ENCODE assay signal across 23 mouse cellular contexts in genomic region chr11:57621876-57622275, GRCm38 (mm10). TPM values are rescaled to one million over a fixed set of nuclear protein-coding genes. Genes with fewer than 3 reads are reported as not detected.
DNase-seq lines count a peak whose midpoint lies in the region; ATAC-seq and TF ChIP-seq lines count a peak whose summit lies in the region.
"Had no signal": no experiment of that assay in that cellular context is flagged by ENCODE, and none has a peak within 500 bp of the region (broad histone marks: within the 10 kb centered on the region; RNA-seq: fewer than 3 reads in every experiment).

No protein-coding gene starts in this region.

- H3K79me2 ChIP-seq in heart, adult 2 months (replicated peaks; ENCODE audit: control insufficient read depth, insufficient read depth, low read length), result no peaks in the 10 kb centered on the region

- 0 out of 2 replicates have a peak, but pooled peaks have one; percentile 10 for ATAC-seq in heart, embryonic 16.5 days (replicated peaks; ENCODE audit: extremely low read depth, insufficient read depth, low FRiP score)
- ATAC-seq in limb, embryonic 15.5 days (ENCODE audit: insufficient number of reproducible peaks, low FRiP score, low TSS enrichment, low read depth), result 0 out of 2 replicates have a peak, but pooled peaks have one; percentile 43
- ATAC-seq: forebrain, postnatal 0 days had no signal

- H3K27ac ChIP-seq in heart, embryonic 16.5 days (ENCODE audit: low read length), result no peak overlapping the region
- H3K27ac ChIP-seq in heart, adult 2 months, result no peak overlapping the region
- no peak overlapping the region for H3K27ac ChIP-seq in limb, embryonic 15.5 days
- H3K27ac ChIP-seq in limb, embryonic 10.5 days, result no peak overlapping the region
- H3K27ac ChIP-seq: embryonic facial prominence, embryonic 13.5 days; left cerebral cortex, adult 2 months; limb, embryonic 13.5 days; liver, embryonic 14.5 days; lung, embryonic 15.5 days; macrophage; neural tube, embryonic 12.5 days had no signal

- intact Hi-C loops in heart, adult 2 months (cut with DNase I), result no loop called here

- no peak overlapping the region for H3K9ac ChIP-seq in heart, embryonic 16.5 days (ENCODE audit: low read length)
- no peak overlapping the region for H3K9ac ChIP-seq in heart, adult 2 months (ENCODE audit: low read depth, low read length)
- H3K9ac ChIP-seq in limb, embryonic 15.5 days, result no peak overlapping the region
- H3K9ac ChIP-seq: embryonic facial prominence, embryonic 13.5 days; forebrain, postnatal 0 days; limb, embryonic 13.5 days; liver, embryonic 14.5 days; lung, embryonic 15.5 days; neural tube, embryonic 12.5 days had no signal

- H3K4me2 ChIP-seq in heart, embryonic 16.5 days (ENCODE audit: low read depth, low read length), result no peak overlapping the region
- no peak overlapping the region for H3K4me2 ChIP-seq in limb, embryonic 15.5 days
- H3K4me2 ChIP-seq: embryonic facial prominence, embryonic 13.5 days; heart, embryonic 11.5 days; limb, embryonic 13.5 days; lung, embryonic 15.5 days; midbrain, embryonic 11.5 days; neural tube, embryonic 12.5 days had no signal

- H3K9me3 ChIP-seq in heart, embryonic 16.5 days (replicated peaks; ENCODE audit: control insufficient read depth, low read length), result no peaks in the 10 kb centered on the region
- H3K9me3 ChIP-seq in limb, embryonic 15.5 days, result no peaks in the 10 kb centered on the region
- H3K9me3 ChIP-seq in limb, embryonic 10.5 days (replicated peaks), result no peaks in the 10 kb centered on the region
- H3K9me3 ChIP-seq: embryonic facial prominence, embryonic 13.5 days; G1E; limb, embryonic 13.5 days; lung, embryonic 15.5 days; neural tube, embryonic 12.5 days had no signal

- 0 out of 2 replicates have a peak, but pooled peaks cover 2% of the 10 kb centered on the region for H3K27me3 ChIP-seq in heart, embryonic 16.5 days (ENCODE audit: control insufficient read depth, insufficient read depth, low read length)
- no peaks in the 10 kb centered on the region for H3K27me3 ChIP-seq in heart, adult 2 months (ENCODE audit: control insufficient read depth, insufficient read depth, low read length)
- H3K27me3 ChIP-seq in limb, embryonic 15.5 days, result no peaks in the 10 kb centered on the region
- peaks cover 20% of the 10 kb centered on the region; the same call in 1 of the 2 replicates for H3K27me3 ChIP-seq in limb, embryonic 10.5 days (ENCODE audit: low read depth, poor library complexity, severe bottlenecking)
- H3K27me3 ChIP-seq: neural tube, embryonic 12.5 days had no signal

- TF ChIP-seq EP300 in heart, adult 2 months (IDR thresholded peaks at IDR 0.05; ENCODE audit: insufficient read depth, low read depth, low read length), result no peak

- no peak for TF ChIP-seq POLR2A in heart, adult 2 months (IDR thresholded peaks at IDR 0.05; ENCODE audit: insufficient read depth, low read depth, low read length)

- H3K36me3 ChIP-seq in heart, embryonic 16.5 days (ENCODE audit: control insufficient read depth, insufficient read depth), result no peaks in the 10 kb centered on the region
- no peaks in the 10 kb centered on the region for H3K36me3 ChIP-seq in heart, adult 2 months (ENCODE audit: control insufficient read depth, insufficient read depth, low read length)
- no peaks in the 10 kb centered on the region for H3K36me3 ChIP-seq in limb, embryonic 15.5 days
- H3K36me3 ChIP-seq in limb, embryonic 10.5 days, result no peaks in the 10 kb centered on the region
- H3K36me3 ChIP-seq: embryonic facial prominence, embryonic 13.5 days; G1E; limb, embryonic 13.5 days; lung, embryonic 15.5 days; neural tube, embryonic 12.5 days had no signal

- TF ChIP-seq CTCF in heart, adult 2 months (IDR thresholded peaks at IDR 0.05), result no peak

- no peak overlapping the region for H3K4me3 ChIP-seq in heart, embryonic 16.5 days (ENCODE audit: low read length)
- H3K4me3 ChIP-seq in heart, adult 2 months, result no peak overlapping the region
- H3K4me3 ChIP-seq in limb, embryonic 15.5 days, result no peak overlapping the region
- no peak overlapping the region for H3K4me3 ChIP-seq in limb, embryonic 10.5 days
- H3K4me3 ChIP-seq: embryonic facial prominence, embryonic 13.5 days; left cerebral cortex, adult 2 months; limb, embryonic 13.5 days; lung, embryonic 15.5 days; neural tube, embryonic 12.5 days had no signal

- H3K4me1 ChIP-seq in heart, embryonic 16.5 days (ENCODE audit: control insufficient read depth, insufficient read depth, low read length), result peaks cover 2% of the 10 kb centered on the region; the same call in 1 of the 2 replicates
- H3K4me1 ChIP-seq in heart, adult 2 months (ENCODE audit: control insufficient read depth, insufficient read depth, low read length), result peaks cover 2% of the 10 kb centered on the region; the same call in 1 of the 2 replicates
- H3K4me1 ChIP-seq in limb, embryonic 15.5 days, result peaks cover 14% of the 10 kb centered on the region
- peaks cover 10% of the 10 kb centered on the region for H3K4me1 ChIP-seq in limb, embryonic 10.5 days

- peak; percentile 61 to 76 for DNase-seq in adrenal gland, adult (ENCODE audit: inconsistent age in 2 of 2, low spot score in 1 of 2)
- DNase-seq in adrenal gland, adult 18-20 months (ENCODE audit: low spot score in 2 of 2), result no peak
- DNase-seq in heart, adult 2 months, result no peak
- DNase-seq in limb, embryonic 10.5 days (ENCODE audit: low spot score), result no peak
- DNase-seq in adrenal gland, postnatal 14 days, result peak; percentile 72
- no peak for DNase-seq in layer of hippocampus, postnatal 10 days (ENCODE audit: low spot score in 2 of 2)
- DNase-seq: cerebellum, adult 8-10 months; forebrain, postnatal 0 days; gastrocnemius, postnatal 36 days; kidney, adult 18-20 months; thymus, adult 2 months had no signal

RNA-seq across cellular contexts. Expression of gene Galnt10, which starts 23.4 kb away (rescaled TPM):
- 10 to 100 TPM; 32.0 to 57.3 TPM for total RNA-seq in adrenal gland, adult 18-20 months (2021)
- polyA plus RNA-seq in heart, embryonic 16.5 days (2015; fragmentation: Nextera tagmentation; extraction: Ambion mirVana), result 9.3 and 9.7 TPM in 2 replicates
- total RNA-seq in heart, adult 2 months (2021), result 1 to 10 TPM; 5.6 to 8.7 TPM
- 5.2 and 5.5 TPM in 2 replicates for polyA plus RNA-seq in heart, adult 2 months (2012; rRNA removed)
- polyA plus RNA-seq in limb, embryonic 15.5 days (2015; fragmentation: Nextera tagmentation; extraction: Ambion mirVana), result 30.5 and 36.5 TPM in 2 replicates
- polyA plus RNA-seq in limb, embryonic 10.5 days (2016; fragmentation: Nextera tagmentation; extraction: Ambion mirVana), result 20.3 and 22.3 TPM in 2 replicates
- total RNA-seq in adrenal gland, postnatal 14 days (2021), result 39.8 and 46.4 TPM in 2 replicates
- 10 to 100 TPM; 10.9 to 11.2 TPM for total RNA-seq in layer of hippocampus, postnatal 10 days (2021)

Comparison
In these comparisons a context has a peak if more than half of its experiments do, and no peak if none do; other contexts are left out.
1. DNase-seq: peak in adrenal gland, adult (2 of 2) and adrenal gland, postnatal 14 days (single experiment); none in adrenal gland, adult 18-20 months (0 of 2), heart, adult 2 months (0 of 2), limb, embryonic 10.5 days (single experiment) and layer of hippocampus, postnatal 10 days (0 of 2).